Mouse (Mus musculus): ENCODE measurements around the gene Lamtor2. TPM values are rescaled to one million over a fixed set of nuclear protein-coding genes. Genes with fewer than 3 reads are reported as not detected.

Lamtor2 gene
- total and polyA plus RNA-seq, 3 experiments: 125 to 188 TPM; not detected in 1

GRCm38 (mm10) chr3:88566116-88566515 lies 13.2 kb upstream of the Lamtor2 start:
- Histone ChIP-seq H3K4me3 (ENCODE audit: control insufficient read depth in 1 of 2, insufficient read depth in 1 of 2, low read depth in 2 of 2, low read length in 2 of 2) (no peak overlapping the region), H3K79me2 (ENCODE audit: control insufficient read depth, insufficient read depth, low read length, poor library complexity) (no peaks in the 10 kb centered on the region), H3K27me3 (ENCODE audit: control insufficient read depth in 1 of 2, insufficient read depth in 2 of 2, low read length in 2 of 2) (no peaks in the 10 kb centered on the region), H3K4me1 (ENCODE audit: control insufficient read depth in 1 of 2, insufficient read depth in 2 of 2, low read length in 2 of 2) (no peaks in the 10 kb centered on the region), H3K9ac (ENCODE audit: control insufficient read depth, low read depth, low read length, poor library complexity, severe bottlenecking) (no peak overlapping the region), H3K9me3 (replicated peaks; ENCODE audit: insufficient read depth, low read length) (no peaks in the 10 kb centered on the region), H3K27ac (ENCODE audit: control insufficient read depth, low read depth, low read length) (no peak overlapping the region), H3K36me3 (ENCODE audit: control insufficient read depth in 1 of 2, insufficient read depth in 2 of 2, low read length in 2 of 2) (peaks cover 0 to 36% of the 10 kb centered on the region in 2 experiments; a peak in 2 of 4 replicates)
- no peak for DNase-seq (ENCODE audit: low read depth, low spot score)
- TF ChIP-seq POLR2AphosphoS5 (IDR thresholded peaks at IDR 0.05; ENCODE audit: borderline replicate concordance, low read depth, low read length) (no peak), CHD1 (IDR thresholded peaks at IDR 0.05; ENCODE audit: low read depth, low read length) (no peak), MAZ (IDR thresholded peaks at IDR 0.05; ENCODE audit: low read depth, low read length) (no peak), ZC3H11A (IDR thresholded peaks at IDR 0.05; ENCODE audit: low read depth, low read length) (no peak), JUND (IDR thresholded peaks at IDR 0.05; ENCODE audit: low read depth, low read length) (no peak), NELFE (IDR thresholded peaks at IDR 0.05; ENCODE audit: low read depth, low read length) (no peak), CTCF (IDR thresholded peaks at IDR 0.05 in 2 of 3, conservative IDR thresholded peaks at IDR 0.05 in 1 of 3; ENCODE audit: control insufficient read depth in 1 of 3, insufficient read depth in 1 of 3, low read depth in 2 of 3, low read length in 3 of 3, poor library complexity in 1 of 3, severe bottlenecking in 1 of 3) (no peak)

DNA sequence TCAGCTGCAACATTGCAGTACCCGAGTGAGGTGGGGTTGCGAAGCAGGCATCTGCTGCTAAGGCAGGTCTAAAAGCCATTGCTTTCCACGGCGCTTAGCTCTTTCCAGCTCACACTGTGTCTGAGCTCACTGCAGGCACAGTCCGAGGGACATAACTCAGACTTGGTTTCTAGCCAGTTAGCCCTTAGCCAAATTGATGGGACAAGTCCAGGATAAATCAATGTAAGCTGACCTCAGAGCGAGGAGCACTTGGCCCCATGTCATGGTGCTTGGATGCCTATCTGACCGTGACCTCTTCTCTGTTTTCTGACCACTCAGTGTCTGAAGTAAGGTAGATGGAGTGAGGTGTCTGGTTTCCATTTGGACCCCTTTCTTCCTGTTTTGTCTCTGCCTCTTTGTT lies 11.1 kb upstream of the Lamtor2 start:
- Histone ChIP-seq H3K9me3 (replicated peaks; ENCODE audit: insufficient read depth, low read length) (no peaks in the 10 kb centered on the region), H3K36me3 (ENCODE audit: control insufficient read depth in 1 of 2, insufficient read depth in 2 of 2, low read length in 2 of 2) (peaks cover 0 to 50% of the 10 kb centered on the region in 2 experiments; a peak in 2 of 4 replicates), H3K27ac (ENCODE audit: control insufficient read depth, low read depth, low read length) (no peak overlapping the region), H3K79me2 (ENCODE audit: control insufficient read depth, insufficient read depth, low read length, poor library complexity) (no peaks in the 10 kb centered on the region), H3K4me3 (ENCODE audit: control insufficient read depth in 1 of 2, insufficient read depth in 1 of 2, low read depth in 2 of 2, low read length in 2 of 2) (no peak overlapping the region), H3K4me1 (ENCODE audit: control insufficient read depth in 1 of 2, insufficient read depth in 2 of 2, low read length in 2 of 2) (no peaks in the 10 kb centered on the region), H3K27me3 (ENCODE audit: control insufficient read depth in 1 of 2, insufficient read depth in 2 of 2, low read length in 2 of 2) (no peaks in the 10 kb centered on the region), H3K9ac (ENCODE audit: control insufficient read depth, low read depth, low read length, poor library complexity, severe bottlenecking) (no peak overlapping the region)
- no peak for DNase-seq (ENCODE audit: low read depth, low spot score)
- TF ChIP-seq TAL1 (IDR thresholded peaks at IDR 0.05; ENCODE audit: low read length): no peak
- no peak for TF ChIP-seq RAD21 (IDR thresholded peaks at IDR 0.05; ENCODE audit: low read depth, low read length)
- TF ChIP-seq NRF1 (IDR thresholded peaks at IDR 0.05; ENCODE audit: insufficient read depth, low read depth, low read length, poor library complexity, severe bottlenecking): no peak
- TF ChIP-seq ETS1 (IDR thresholded peaks at IDR 0.05; ENCODE audit: low read depth, low read length): no peak
- TF ChIP-seq ELF1 (IDR thresholded peaks at IDR 0.05; ENCODE audit: low read depth, low read length): no peak
- TF ChIP-seq ZNF384 (IDR thresholded peaks at IDR 0.05; ENCODE audit: low read depth, low read length): no peak
- no peak for TF ChIP-seq ZMIZ1 (IDR thresholded peaks at IDR 0.05; ENCODE audit: low read depth, low read length)
- TF ChIP-seq JUND (IDR thresholded peaks at IDR 0.05; ENCODE audit: low read depth, low read length): no peak
- no peak for TF ChIP-seq MAX (IDR thresholded peaks at IDR 0.05; ENCODE audit: low read length)
- no peak for TF ChIP-seq BHLHE40 (IDR thresholded peaks at IDR 0.05; ENCODE audit: borderline replicate concordance, low read depth, low read length)
- no peak for TF ChIP-seq POLR2A (IDR thresholded peaks at IDR 0.05; ENCODE audit: control insufficient read depth in 1 of 2, insufficient read depth in 1 of 2, low read depth in 1 of 2, low read length in 2 of 2, poor library complexity in 1 of 2)
- no peak for TF ChIP-seq CHD2 (IDR thresholded peaks at IDR 0.05; ENCODE audit: low read length)
- no peak for TF ChIP-seq MAZ (IDR thresholded peaks at IDR 0.05; ENCODE audit: low read depth, low read length)
- no peak for TF ChIP-seq CTCF (IDR thresholded peaks at IDR 0.05 in 2 of 3, conservative IDR thresholded peaks at IDR 0.05 in 1 of 3; ENCODE audit: control insufficient read depth in 1 of 3, insufficient read depth in 1 of 3, low read depth in 2 of 3, low read length in 3 of 3, poor library complexity in 1 of 3, severe bottlenecking in 1 of 3)

All from MEL (cell line).